Mouse (Mus musculus) v-Abl transformed pro-B cells (cell line): ENCODE data around the gene Ctbp1.

Experiments used
- in situ Hi-C, 2 experiments: fragments of 400-800 bp; cut with MboI; formaldehyde crosslinking; loops; one replicate each; pipeline ENCODE4 v1.15.1; 2025; ENCODE audit not compliant: unreplicated experiment in 2 of 2

The Ctbp1 gene

GRCm38 (mm10) chr5:33247387-33247786, 27.4 kb downstream of the Ctbp1 start:
- in situ Hi-C loops = no loop called here

GRCm38 (mm10) chr5:33245701-33246100, 29.1 kb downstream of the Ctbp1 start:
- in situ Hi-C loops = no loop called here

GRCm38 (mm10) chr5:33244377-33244920, 30.3 kb downstream of the Ctbp1 start:
- in situ Hi-C loops = no loop called here

GRCm38 (mm10) chr5:33239934-33240333, 34.9 kb downstream of the Ctbp1 start:
- in situ Hi-C loops = no loop called here

GRCm38 (mm10) chr5:33239111-33239714, 35.6 kb downstream of the Ctbp1 start:
- in situ Hi-C loops = no loop called here

GRCm38 (mm10) chr5:33238256-33238645, 36.5 kb downstream of the Ctbp1 start:
- in situ Hi-C loops = no loop called here

- in situ Hi-C loops = no loop called here
These were observed 37.1 kb downstream of the Ctbp1 start for GRCm38 (mm10) chr5:33237600-33238255.

GRCm38 (mm10) chr5:33234391-33235031, 40.3 kb downstream of the Ctbp1 start:
- in situ Hi-C loops = no loop called here

GRCm38 (mm10) chr5:33232791-33233190, 42.0 kb downstream of the Ctbp1 start:
- in situ Hi-C loops = no loop called here

GRCm38 (mm10) chr5:33230285-33230684, 44.5 kb downstream of the Ctbp1 start:
- in situ Hi-C loops = no loop called here

GRCm38 (mm10) chr5:33228428-33228827, 46.4 kb downstream of the Ctbp1 start:
- in situ Hi-C loops = no loop called here

- in situ Hi-C loops = no loop called here
These were observed 49.1 kb downstream of the Ctbp1 start for GRCm38 (mm10) chr5:33225673-33226072.

GRCm38 (mm10) chr5:33224491-33224890, 50.3 kb downstream of the Ctbp1 start:
- in situ Hi-C loops = no loop called here

GRCm38 (mm10) chr5:33222841-33223744, 51.7 kb downstream of the Ctbp1 start:
- in situ Hi-C loops = no loop called here

GRCm38 (mm10) chr5:33222389-33222788, 52.4 kb downstream of the Ctbp1 start:
- in situ Hi-C loops = no loop called here

GRCm38 (mm10) chr5:33220350-33221044, 54.3 kb downstream of the Ctbp1 start:
- in situ Hi-C loops = no loop called here

- in situ Hi-C loops = no loop called here
These were observed 55.0 kb downstream of the Ctbp1 start for GRCm38 (mm10) chr5:33219831-33220230.

GRCm38 (mm10) chr5:33218746-33219449, 55.9 kb downstream of the Ctbp1 start:
- in situ Hi-C loops = no loop called here

- in situ Hi-C loops = no loop called here
These were observed 56.7 kb downstream of the Ctbp1 start, which contains the start of gene Spon2 for GRCm38 (mm10) chr5:33218081-33218480. TSS of gene Spon2 (minus strand) at chr5:33218455.
